Mouse (Mus musculus) midbrain, embryonic 12.5 days (tissue): Measurements from ENCODE around the gene Clcf1. TPM values are rescaled to one million over a fixed set of nuclear protein-coding genes. Genes with fewer than 3 reads are reported as not detected.
"Not testable (repeated sequence)": the region's sequence is repeated elsewhere in the genome, so short reads cannot be mapped to it uniquely, and the experiment has no call there.

Experiments
- ATAC-seq: fragments of 200-750 bp; cut with Nextera tagmentation; 2 replicates; pipeline ENCODE4 v1.8.0; 2017; ENCODE audit warnings: low read depth, moderate TSS enrichment, moderate library complexity; ENCODE audit not compliant: low FRiP score
- H3K27ac ChIP-seq: fragments of 300-500 bp; sonication (generic); replicated peaks from 2 replicates; pipeline ENCODE4 v1.5.1; 2016; ENCODE audit warnings: mild to moderate bottlenecking
- H3K27me3 ChIP-seq: fragments of 300-500 bp; sonication (generic); 2 replicates; pipeline ENCODE4 v1.6.1; 2016; ENCODE audit warnings: mild to moderate bottlenecking
- H3K36me3 ChIP-seq: fragments of 300-500 bp; sonication (generic); 2 replicates; pipeline ENCODE4 v1.6.1; 2016
- H3K4me1 ChIP-seq: fragments of 300-500 bp; sonication (generic); 2 replicates; pipeline ENCODE4 v1.6.1; 2016
- H3K4me2 ChIP-seq: fragments of 300-500 bp; sonication (generic); replicated peaks from 2 replicates; pipeline ENCODE4 v1.6.1; 2016; ENCODE audit warnings: mild to moderate bottlenecking, moderate library complexity
- H3K4me3 ChIP-seq: fragments of 300-500 bp; sonication (generic); 2 replicates; pipeline ENCODE4 v1.5.1; 2016; ENCODE audit warnings: mild to moderate bottlenecking
- H3K9ac ChIP-seq: fragments of 300-500 bp; sonication (generic); replicated peaks from 2 replicates; pipeline ENCODE4 v1.6.1; 2016; ENCODE audit warnings: mild to moderate bottlenecking, moderate library complexity
- H3K9me3 ChIP-seq: fragments of 300-500 bp; sonication (generic); 2 replicates; pipeline ENCODE4 v1.6.1; 2016; ENCODE audit warnings: mild to moderate bottlenecking
- WGBS: fragments of 180-500 bp; shearing (Covaris S2); methylation state at CpG from one replicate; pipeline ENCODE4 v1.1.7; 2016; 5-methylcytosine and 5-hydroxymethylcytosine counted together
- polyA plus RNA-seq: library from polyadenylated mRNA; unstranded; fragments of >200 nt; fragmentation: Nextera tagmentation; extraction: Ambion mirVana; gene quantifications from 2 replicates; pipeline ENCODE4 v1.2.1, GENCODE M21; 2016

Gene Clcf1
- polyA plus RNA-seq, 1 experiment from 2014 or later, result 0.94 TPM

GRCm38 (mm10) chr19:4234548-4234947 is 20.5 kb downstream of the Clcf1 start:
- H3K4me3 ChIP-seq, result no peak overlapping the region
- no peak overlapping the region for H3K4me2 ChIP-seq
- 80% methylated on average over 4 of the region's 4 CpGs for WGBS
- H3K9me3 ChIP-seq, result no peaks in the 10 kb centered on the region
- H3K27me3 ChIP-seq, result peaks cover 26% of the 10 kb centered on the region
- no peak overlapping the region for H3K27ac ChIP-seq
- H3K36me3 ChIP-seq, result no peaks in the 10 kb centered on the region
- peaks cover 12% of the 10 kb centered on the region for H3K4me1 ChIP-seq
- ATAC-seq, result no peak
- no peak overlapping the region for H3K9ac ChIP-seq

GRCm38 (mm10) chr19:4240247-4240668 is 26.2 kb downstream of the Clcf1 start:
- Histone ChIP-seq H3K27me3 (peaks cover 4% of the 10 kb centered on the region; the same call in 1 of the 2 replicates), H3K27ac (no peak overlapping the region), H3K4me2 (no peak overlapping the region), H3K9me3 (no peaks in the 10 kb centered on the region), H3K9ac (no peak overlapping the region), H3K36me3 (no peaks in the 10 kb centered on the region), H3K4me1 (no peaks in the 10 kb centered on the region), H3K4me3 (no peak overlapping the region)
- WGBS, result 72% methylated on average over 8 of the region's 8 CpGs
- ATAC-seq, result no peak

GRCm38 (mm10) chr19:4242416-4242815 is 28.4 kb downstream of the Clcf1 start:
- Histone ChIP-seq H3K4me3 (no peak overlapping the region), H3K27ac (no peak overlapping the region), H3K36me3 (no peaks in the 10 kb centered on the region), H3K4me2 (no peak overlapping the region), H3K4me1 (no peaks in the 10 kb centered on the region), H3K27me3 (peaks cover under 1% of the 10 kb centered on the region; the same call in 1 of the 2 replicates), H3K9ac (no peak overlapping the region), H3K9me3 (no peaks in the 10 kb centered on the region)
- 71% methylated on average over 3 of the region's 3 CpGs for WGBS
- no peak for ATAC-seq

GRCm38 (mm10) chr19:4244775-4245174 is 30.7 kb downstream of the Clcf1 start:
- Histone ChIP-seq H3K27me3 (0 out of 2 replicates have a peak, but pooled peaks cover 4% of the 10 kb centered on the region), H3K4me1 (no peaks in the 10 kb centered on the region), H3K27ac (no peak overlapping the region), H3K9me3 (no peaks in the 10 kb centered on the region), H3K4me3 (no peak overlapping the region), H3K4me2 (no peak overlapping the region), H3K9ac (no peak overlapping the region), H3K36me3 (no peaks in the 10 kb centered on the region)
- WGBS, result 81% methylated on average over 6 of the region's 6 CpGs
- ATAC-seq, result no peak

- H3K9ac ChIP-seq, result no peak overlapping the region
- no peak overlapping the region for H3K4me2 ChIP-seq
- H3K4me1 ChIP-seq, result no peaks in the 10 kb centered on the region
- 61% methylated on average over 1 of the region's 1 CpGs for WGBS
- no peak overlapping the region for H3K4me3 ChIP-seq
- no peak overlapping the region for H3K27ac ChIP-seq
- H3K36me3 ChIP-seq, result no peaks in the 10 kb centered on the region
- H3K9me3 ChIP-seq, result no peaks in the 10 kb centered on the region
- ATAC-seq, result no peak
- 0 out of 2 replicates have a peak, but pooled peaks cover 4% of the 10 kb centered on the region for H3K27me3 ChIP-seq
Observed at GRCm38 (mm10) chr19:4247010-4247409, 33.0 kb downstream of the Clcf1 start.

- H3K4me1 ChIP-seq, H3K36me3 ChIP-seq, H3K27me3 ChIP-seq, ATAC-seq, H3K9ac ChIP-seq, H3K4me2 ChIP-seq, H3K27ac ChIP-seq, H3K4me3 ChIP-seq, H3K9me3 ChIP-seq: not testable (repeated sequence)
- WGBS, result 68% methylated on average over 1 of the region's 1 CpGs
Observed at GRCm38 (mm10) chr19:4248683-4249082, 34.6 kb downstream of the Clcf1 start.

- no peak overlapping the region for H3K4me2 ChIP-seq
- no peak overlapping the region for H3K9ac ChIP-seq
- ATAC-seq, result no peak
- H3K4me3 ChIP-seq, result no peak overlapping the region
- 0 out of 2 replicates have a peak, but pooled peaks cover 5% of the 10 kb centered on the region for H3K4me1 ChIP-seq
- H3K9me3 ChIP-seq, result no peaks in the 10 kb centered on the region
- H3K36me3 ChIP-seq, result no peaks in the 10 kb centered on the region
- H3K27me3 ChIP-seq, result peaks cover 5% of the 10 kb centered on the region; the same call in 1 of the 2 replicates
- no peak overlapping the region for H3K27ac ChIP-seq
- WGBS, result 93% methylated on average over 7 of the region's 7 CpGs
Observed at GRCm38 (mm10) chr19:4254230-4254629, 40.2 kb downstream of the Clcf1 start.

GRCm38 (mm10) chr19:4255583-4256162 is 41.6 kb downstream of the Clcf1 start:
- Histone ChIP-seq H3K9me3 (no peaks in the 10 kb centered on the region), H3K36me3 (no peaks in the 10 kb centered on the region), H3K4me3 (no peak overlapping the region), H3K4me1 (0 out of 2 replicates have a peak, but pooled peaks cover 5% of the 10 kb centered on the region), H3K27ac (no peak overlapping the region), H3K9ac (no peak overlapping the region), H3K4me2 (no peak overlapping the region), H3K27me3 (peaks cover 5% of the 10 kb centered on the region; the same call in 1 of the 2 replicates)
- no peak for ATAC-seq
- WGBS, result 74% methylated on average over 11 of the region's 11 CpGs

GRCm38 (mm10) chr19:4257216-4257896 is 43.3 kb downstream of the Clcf1 start:
- peaks cover 5% of the 10 kb centered on the region; the same call in 1 of the 2 replicates for H3K27me3 ChIP-seq
- peak overlapping the region; percentile 63 for H3K4me3 ChIP-seq
- H3K27ac ChIP-seq, result no peak overlapping the region
- H3K4me2 ChIP-seq, result peak overlapping the region; percentile 92
- peak; percentile 93 for ATAC-seq
- H3K4me1 ChIP-seq, result 0 out of 2 replicates have a peak, but pooled peaks cover 5% of the 10 kb centered on the region
- WGBS, result under 1% methylated on average over 41 of the region's 41 CpGs
- H3K9me3 ChIP-seq, result no peaks in the 10 kb centered on the region
- no peaks in the 10 kb centered on the region for H3K36me3 ChIP-seq
- H3K9ac ChIP-seq, result peak overlapping the region; percentile 68

GRCm38 (mm10) chr19:4257897-4258252 is 43.8 kb downstream of the Clcf1 start:
- H3K27ac ChIP-seq, result no peak overlapping the region
- 0 out of 2 replicates have a peak, but pooled peaks cover 5% of the 10 kb centered on the region for H3K4me1 ChIP-seq
- peak; percentile 84; the same call in 1 of the 2 replicates for ATAC-seq

GRCm38 (mm10) chr19:4261038-4261698 is 47.1 kb downstream of the Clcf1 start:
- 0 out of 2 replicates have a peak, but pooled peaks cover 5% of the 10 kb centered on the region for H3K4me1 ChIP-seq
- H3K27me3 ChIP-seq, result peaks cover 10% of the 10 kb centered on the region
- H3K4me3 ChIP-seq, result no peak overlapping the region
- WGBS, result 54% methylated on average over 8 of the region's 8 CpGs
- H3K4me2 ChIP-seq, result no peak overlapping the region
- no peak overlapping the region for H3K9ac ChIP-seq
- no peaks in the 10 kb centered on the region for H3K9me3 ChIP-seq
- no peak overlapping the region for H3K27ac ChIP-seq
- ATAC-seq, result no peak
- no peaks in the 10 kb centered on the region for H3K36me3 ChIP-seq

More at GRCm38 (mm10) chr19:4257897-4258252, 43.8 kb downstream of the Clcf1 start:
- Histone ChIP-seq H3K9ac (peak overlapping the region; percentile 53), H3K27me3 (peaks cover 5% of the 10 kb centered on the region; the same call in 1 of the 2 replicates), H3K4me3 (peak overlapping the region; percentile 63), H3K36me3 (no peaks in the 10 kb centered on the region), H3K4me2 (peak overlapping the region; percentile 92), H3K9me3 (no peaks in the 10 kb centered on the region)
- WGBS, result 21% methylated on average over 12 of the region's 12 CpGs

- H3K27ac ChIP-seq, result no peak overlapping the region
- H3K27me3 ChIP-seq, result peaks cover 15% of the 10 kb centered on the region
- H3K36me3 ChIP-seq, result no peaks in the 10 kb centered on the region
- H3K9me3 ChIP-seq, result no peaks in the 10 kb centered on the region
- H3K9ac ChIP-seq, result no peak overlapping the region
- H3K4me2 ChIP-seq, result no peak overlapping the region
- WGBS, result 87% methylated on average over 6 of the region's 6 CpGs
- H3K4me1 ChIP-seq, result 0 out of 2 replicates have a peak, but pooled peaks cover 3% of the 10 kb centered on the region
- no peak overlapping the region for H3K4me3 ChIP-seq
- no peak for ATAC-seq
Observed at GRCm38 (mm10) chr19:4262756-4263155, 48.7 kb downstream of the Clcf1 start.
